Mouse (Mus musculus): ENCODE results near the gene Ifitm1. TPM values are rescaled to one million over a fixed set of nuclear protein-coding genes. Genes with fewer than 3 reads are reported as not detected.
"Not testable (repeated sequence)": the region's sequence is repeated elsewhere in the genome, so short reads cannot be mapped to it uniquely, and the experiment has no call there.

Gene Ifitm1
- total RNA-seq, 2 experiments from 2014 or later, result 3.1 to 4.2 TPM

- intact Hi-C loops (cut with DNase I), result loop anchor here (5.0 kb wide), 1 partner anchor 36 kb away; no protein-coding TSS in a partner anchor
These were observed 4.6 kb downstream of the Ifitm1 start for GRCm38 (mm10) chr7:140971479-140972171.

GRCm38 (mm10) chr7:140973396-140974165, 6.6 kb downstream of the Ifitm1 start:
- intact Hi-C loops (cut with DNase I), result loop anchor here (5.0 kb wide), 1 partner anchor 34 kb away; no protein-coding TSS in a partner anchor
- no peak for DNase-seq

More at GRCm38 (mm10) chr7:140971479-140972171, 4.6 kb downstream of the Ifitm1 start:
- peak; percentile 36 to 38 for DNase-seq

GRCm38 (mm10) chr7:140974940-140975339, 7.9 kb downstream of the Ifitm1 start:
- intact Hi-C loops (cut with DNase I), result loop anchor here (5.0 kb wide), 1 partner anchor 32 kb away; no protein-coding TSS in a partner anchor
- DNase-seq, result no peak

GRCm38 (mm10) chr7:140975465-140975864, 8.4 kb downstream of the Ifitm1 start:
- DNase-seq, result no peak
- intact Hi-C loops (cut with DNase I), result no loop called here

- DNase-seq; intact Hi-C loops (cut with DNase I): not testable (repeated sequence)
These were observed 9.7 kb downstream of the Ifitm1 start for GRCm38 (mm10) chr7:140976720-140977119.

- intact Hi-C loops (cut with DNase I), result no loop called here
- DNase-seq, result no peak
These were observed 14.7 kb downstream of the Ifitm1 start for GRCm38 (mm10) chr7:140981704-140982103.

- intact Hi-C loops (cut with DNase I), result no loop called here
- DNase-seq, result no peak
These were observed 15.9 kb downstream of the Ifitm1 start for GRCm38 (mm10) chr7:140982971-140983370.

- intact Hi-C loops (cut with DNase I), result no loop called here
- DNase-seq, result no peak
These were observed 20.4 kb downstream of the Ifitm1 start for GRCm38 (mm10) chr7:140987182-140988138.

- intact Hi-C loops (cut with DNase I), result no loop called here
- DNase-seq, result no peak
These were observed 22.0 kb downstream of the Ifitm1 start for GRCm38 (mm10) chr7:140989022-140989421.

- no peak for DNase-seq
- intact Hi-C loops (cut with DNase I), result no loop called here
These were observed 23.2 kb downstream of the Ifitm1 start for GRCm38 (mm10) chr7:140990185-140990584.

GRCm38 (mm10) chr7:140990622-140991021, 23.6 kb downstream of the Ifitm1 start:
- intact Hi-C loops (cut with DNase I), result no loop called here
- no peak for DNase-seq

- DNase-seq, result no peak
- intact Hi-C loops (cut with DNase I), result no loop called here
These were observed 24.2 kb downstream of the Ifitm1 start for GRCm38 (mm10) chr7:140991117-140991689.

GRCm38 (mm10) chr7:140997817-140998216, 30.8 kb downstream of the Ifitm1 start:
- no peak for DNase-seq
- intact Hi-C loops (cut with DNase I), result no loop called here

- intact Hi-C loops (cut with DNase I), result no loop called here
These were observed 32.1 kb downstream of the Ifitm1 start for GRCm38 (mm10) chr7:140998853-140999700.

GRCm38 (mm10) chr7:141000881-141001708, 34.1 kb downstream of the Ifitm1 start:
- intact Hi-C loops (cut with DNase I), result no loop called here
- DNase-seq, result no peak

More at GRCm38 (mm10) chr7:140998853-140999700, 32.1 kb downstream of the Ifitm1 start:
- DNase-seq, result no peak

GRCm38 (mm10) chr7:141003248-141004010, 36.4 kb downstream of the Ifitm1 start:
- intact Hi-C loops (cut with DNase I), result no loop called here
- DNase-seq, result no peak

- no peak for DNase-seq
- intact Hi-C loops (cut with DNase I), result loop anchor here (5.0 kb wide), 1 partner anchor 34 kb away; no protein-coding TSS in a partner anchor
These were observed 39.4 kb downstream of the Ifitm1 start for GRCm38 (mm10) chr7:141006446-141006845.
